ENCODE assay signal across 21 mouse cellular contexts in the genomic region with DNA sequence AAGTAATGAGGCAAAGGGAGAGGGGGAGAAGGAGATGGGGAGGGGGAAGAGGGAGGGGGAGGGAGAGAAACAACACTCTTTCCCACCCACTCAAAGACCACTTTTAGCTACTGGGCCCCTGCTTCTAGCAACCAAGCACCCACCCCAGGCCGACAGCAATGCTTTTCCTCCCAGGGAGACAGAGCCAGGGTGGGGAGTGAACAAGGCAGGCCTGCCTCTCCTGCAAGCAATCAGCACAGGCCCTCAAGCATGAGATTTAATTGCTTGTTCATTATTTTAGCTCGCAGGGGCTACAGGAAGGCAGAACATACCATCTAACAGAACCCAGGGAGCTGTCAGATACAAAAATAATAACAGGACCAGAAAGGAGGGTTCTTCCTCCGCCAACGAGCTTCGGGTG.
A peak's percentile ranks its signal among the peaks of the same experiment; 100 is the strongest.
DNase-seq lines count a peak whose midpoint lies in the region; ATAC-seq lines count a peak whose summit lies in the region.
"Had no signal": no experiment of that assay in that cellular context is flagged by ENCODE, and none has a peak within 500 bp of the region (broad histone marks: within the 10 kb centered on the region; RNA-seq: fewer than 3 reads in every experiment).

No protein-coding gene starts in this region.

- no peaks in the 10 kb centered on the region for H3K4me1 ChIP-seq in forebrain, embryonic 14.5 days (ENCODE audit: control insufficient read depth, insufficient read depth, low read length)
- no peaks in the 10 kb centered on the region for H3K4me1 ChIP-seq in forebrain, embryonic 15.5 days
- H3K4me1 ChIP-seq in midbrain, embryonic 14.5 days (ENCODE audit: control insufficient read depth, insufficient read depth, low read length) = no peaks in the 10 kb centered on the region
- H3K4me1 ChIP-seq in midbrain, embryonic 16.5 days (ENCODE audit: control insufficient read depth, insufficient read depth, low read length) = peaks cover 9% of the 10 kb centered on the region
- H3K4me1 ChIP-seq: embryonic facial prominence, embryonic 12.5 days; hindbrain, embryonic 12.5 days had no signal

- H3K9me3 ChIP-seq in forebrain, embryonic 14.5 days (replicated peaks; ENCODE audit: control insufficient read depth, low read length) = no peaks in the 10 kb centered on the region
- H3K9me3 ChIP-seq in forebrain, embryonic 15.5 days = no peaks in the 10 kb centered on the region
- no peaks in the 10 kb centered on the region for H3K9me3 ChIP-seq in midbrain, embryonic 14.5 days (ENCODE audit: control insufficient read depth, low read length)
- H3K9me3 ChIP-seq in midbrain, embryonic 16.5 days (replicated peaks; ENCODE audit: control insufficient read depth, low read length, poor library complexity, severe bottlenecking) = no peaks in the 10 kb centered on the region
- H3K9me3 ChIP-seq: embryonic facial prominence, embryonic 12.5 days; G1E; hindbrain, embryonic 12.5 days had no signal

- DNase-seq in forebrain, embryonic 14.5 days (ENCODE audit: low spot score) = no peak
- DNase-seq in midbrain, embryonic 14.5 days = peak; percentile 6
- DNase-seq in forelimb bud, embryonic 11.5 days (ENCODE audit: low read depth, low spot score) = peak; percentile 12
- DNase-seq in retina, postnatal 1 day = peak; percentile 45
- DNase-seq: adrenal gland, postnatal 10 days; B cell, adult 2 months; cerebellum, adult 2 months; cerebellum, postnatal 10 days; embryo, embryonic 11 days; forebrain, postnatal 0 days; gastrocnemius, adult 2 months; gastrocnemius, postnatal 25 days; heart, postnatal 10 days; heart, postnatal 4 days had no signal

- H3K36me3 ChIP-seq in forebrain, embryonic 14.5 days (ENCODE audit: control insufficient read depth, insufficient read depth, low read length) = no peaks in the 10 kb centered on the region
- H3K36me3 ChIP-seq in forebrain, embryonic 15.5 days = no peaks in the 10 kb centered on the region
- no peaks in the 10 kb centered on the region for H3K36me3 ChIP-seq in midbrain, embryonic 14.5 days (ENCODE audit: control insufficient read depth, insufficient read depth, low read length)
- H3K36me3 ChIP-seq in midbrain, embryonic 16.5 days (ENCODE audit: control insufficient read depth, insufficient read depth, low read length) = no peaks in the 10 kb centered on the region
- H3K36me3 ChIP-seq: embryonic facial prominence, embryonic 12.5 days; G1E; hindbrain, embryonic 12.5 days had no signal

- no peaks in the 10 kb centered on the region for H3K27me3 ChIP-seq in forebrain, embryonic 14.5 days (replicated peaks; ENCODE audit: control insufficient read depth, insufficient read depth, low read length)
- no peaks in the 10 kb centered on the region for H3K27me3 ChIP-seq in forebrain, embryonic 15.5 days
- no peaks in the 10 kb centered on the region for H3K27me3 ChIP-seq in midbrain, embryonic 14.5 days (ENCODE audit: control insufficient read depth, insufficient read depth, low read length)
- no peaks in the 10 kb centered on the region for H3K27me3 ChIP-seq in midbrain, embryonic 16.5 days (ENCODE audit: control insufficient read depth, insufficient read depth, low read depth, low read length)
- H3K27me3 ChIP-seq: embryonic facial prominence, embryonic 12.5 days; hindbrain, embryonic 12.5 days had no signal

- no peak overlapping the region for H3K27ac ChIP-seq in forebrain, embryonic 14.5 days (ENCODE audit: low read depth, low read length)
- H3K27ac ChIP-seq in forebrain, embryonic 15.5 days (replicated peaks) = no peak overlapping the region
- no peak overlapping the region for H3K27ac ChIP-seq in midbrain, embryonic 14.5 days (replicated peaks; ENCODE audit: low read depth, low read length)
- no peak overlapping the region for H3K27ac ChIP-seq in midbrain, embryonic 16.5 days (ENCODE audit: low read length)
- H3K27ac ChIP-seq: embryonic facial prominence, embryonic 12.5 days; gastrocnemius, adult 2 months; hindbrain, embryonic 12.5 days had no signal

- no peak overlapping the region for H3K4me3 ChIP-seq in forebrain, embryonic 14.5 days (ENCODE audit: low read depth, low read length)
- no peak overlapping the region for H3K4me3 ChIP-seq in forebrain, embryonic 15.5 days
- H3K4me3 ChIP-seq in midbrain, embryonic 14.5 days (replicated peaks; ENCODE audit: low read depth, low read length) = no peak overlapping the region
- no peak overlapping the region for H3K4me3 ChIP-seq in midbrain, embryonic 16.5 days (ENCODE audit: low read depth, low read length)
- H3K4me3 ChIP-seq: embryonic facial prominence, embryonic 12.5 days; gastrocnemius, adult 2 months; hindbrain, embryonic 12.5 days had no signal

- H3K4me2 ChIP-seq in forebrain, embryonic 14.5 days (ENCODE audit: low read length) = no peak overlapping the region
- H3K4me2 ChIP-seq in forebrain, embryonic 15.5 days (replicated peaks) = no peak overlapping the region
- no peak overlapping the region for H3K4me2 ChIP-seq in midbrain, embryonic 14.5 days (ENCODE audit: low read length)
- H3K4me2 ChIP-seq in midbrain, embryonic 16.5 days (ENCODE audit: low read length) = no peak overlapping the region
- H3K4me2 ChIP-seq: embryonic facial prominence, embryonic 12.5 days; hindbrain, embryonic 12.5 days had no signal

- ATAC-seq in forebrain, embryonic 14.5 days = no peak
- ATAC-seq in forebrain, embryonic 15.5 days (replicated peaks) = no peak
- no peak for ATAC-seq in midbrain, embryonic 14.5 days (ENCODE audit: low FRiP score, low TSS enrichment)
- ATAC-seq in midbrain, embryonic 16.5 days = no peak
- no peak for ATAC-seq in activated CD4-positive, CD25-positive, alpha-beta regulatory T cell, adult 4 months
- ATAC-seq: CD4-positive, CD25-positive, alpha-beta regulatory T cell, adult 4 months; forebrain, postnatal 0 days had no signal

- H3K9ac ChIP-seq in forebrain, embryonic 14.5 days (ENCODE audit: low read length) = 0 out of 2 replicates have a peak overlapping the region, but pooled peaks have one; percentile 8
- no peak overlapping the region for H3K9ac ChIP-seq in forebrain, embryonic 15.5 days (replicated peaks)
- no peak overlapping the region for H3K9ac ChIP-seq in midbrain, embryonic 14.5 days (replicated peaks; ENCODE audit: low read length)
- H3K9ac ChIP-seq in midbrain, embryonic 16.5 days (ENCODE audit: low read depth, low read length) = no peak overlapping the region
- H3K9ac ChIP-seq: embryonic facial prominence, embryonic 12.5 days; forebrain, postnatal 0 days; hindbrain, embryonic 12.5 days had no signal

- WGBS in forebrain, embryonic 14.5 days = 47% methylated on average over 5 of the region's 5 CpGs
- WGBS in forebrain, embryonic 15.5 days = 56% methylated on average over 5 of the region's 5 CpGs
- 66% methylated on average over 5 of the region's 5 CpGs for WGBS in midbrain, embryonic 14.5 days
- WGBS in midbrain, embryonic 16.5 days = 44% methylated on average over 5 of the region's 5 CpGs
